Mouse (Mus musculus): ENCODE results near the gene Gm6034. TPM values are rescaled to one million over a fixed set of nuclear protein-coding genes. Genes with fewer than 3 reads are reported as not detected.
A peak's percentile ranks its signal among the peaks of the same experiment; 100 is the strongest.
"Not testable (repeated sequence)": the region's sequence is repeated elsewhere in the genome, so short reads cannot be mapped to it uniquely, and the experiment has no call there.

The Gm6034 gene
- total RNA-seq, 2 experiments from 2014 or later: not detected

- peak; percentile 85 for ATAC-seq (replicated peaks; ENCODE audit: poor library complexity)
Measured at GRCm38 (mm10) chr17:36060829-36061228, 18.1 kb downstream of the Gm6034 start.

- not testable (repeated sequence) for ATAC-seq (replicated peaks; ENCODE audit: poor library complexity)
Measured at GRCm38 (mm10) chr17:36081901-36082300, 39.1 kb downstream of the Gm6034 start.

- not testable (repeated sequence) for ATAC-seq (replicated peaks; ENCODE audit: poor library complexity)
Measured at GRCm38 (mm10) chr17:36082519-36083232, 39.9 kb downstream of the Gm6034 start.

GRCm38 (mm10) chr17:36083266-36083869, 40.6 kb downstream of the Gm6034 start:
- peak; percentile 75 for ATAC-seq (replicated peaks; ENCODE audit: poor library complexity)

GRCm38 (mm10) chr17:36083870-36084451, 41.2 kb downstream of the Gm6034 start:
- ATAC-seq (replicated peaks; ENCODE audit: poor library complexity): 0 out of 2 replicates have a peak, but pooled peaks have one; percentile 20

- not testable (repeated sequence) for ATAC-seq (replicated peaks; ENCODE audit: poor library complexity)
Measured at GRCm38 (mm10) chr17:36085976-36086375, 43.2 kb downstream of the Gm6034 start.

- ATAC-seq (replicated peaks; ENCODE audit: poor library complexity): not testable (repeated sequence)
Measured at GRCm38 (mm10) chr17:36091933-36092332, 49.2 kb downstream of the Gm6034 start.

- ATAC-seq (replicated peaks; ENCODE audit: poor library complexity): not testable (repeated sequence)
Measured at GRCm38 (mm10) chr17:36092520-36092919, 49.8 kb downstream of the Gm6034 start.

GRCm38 (mm10) chr17:36093936-36094335, 51.2 kb downstream of the Gm6034 start:
- ATAC-seq (replicated peaks; ENCODE audit: poor library complexity): no peak

GRCm38 (mm10) chr17:36099603-36100002, 56.8 kb downstream of the Gm6034 start:
- ATAC-seq (replicated peaks; ENCODE audit: poor library complexity): not testable (repeated sequence)

GRCm38 (mm10) chr17:36102091-36102490, 59.3 kb downstream of the Gm6034 start:
- ATAC-seq (replicated peaks; ENCODE audit: poor library complexity): not testable (repeated sequence)

Other genes starting within 250 kb of the Gm6034 start
- gene Ier3, start 221.3 kb upstream of the Gm6034 start, total RNA-seq (2015): 28.1 and 41.7 TPM in 2 replicates
- gene Ier3, start 221.3 kb upstream of the Gm6034 start, total RNA-seq (2017): 24.6 and 33.1 TPM in 2 replicates
- gene Flot1, start 219.7 kb upstream of the Gm6034 start, total RNA-seq (2015): 52.9 and 58.3 TPM in 2 replicates
- gene Flot1, start 219.7 kb upstream of the Gm6034 start, total RNA-seq (2017): 65.1 and 74.4 TPM in 2 replicates
- gene Tubb5, start 204.7 kb upstream of the Gm6034 start, total RNA-seq (2015): 871 and 938 TPM in 2 replicates
- gene Tubb5, start 204.7 kb upstream of the Gm6034 start, total RNA-seq (2017): 947 and 991 TPM in 2 replicates
- 77.6 and 77.8 TPM in 2 replicates for gene Mdc1, start 201.4 kb upstream of the Gm6034 start, total RNA-seq (2015)
- gene Mdc1, start 201.4 kb upstream of the Gm6034 start, total RNA-seq (2017): 17.5 and 17.6 TPM in 2 replicates
- 47.4 and 64.5 TPM in 2 replicates for gene Nrm, start 181.6 kb upstream of the Gm6034 start, total RNA-seq (2015)
- gene Nrm, start 181.6 kb upstream of the Gm6034 start, total RNA-seq (2017): 43.1 and 50.1 TPM in 2 replicates
- gene Ppp1r18, start 177.4 kb upstream of the Gm6034 start, total RNA-seq (2015): 49.8 and 60.9 TPM in 2 replicates
- gene Ppp1r18, start 177.4 kb upstream of the Gm6034 start, total RNA-seq (2017): 17.4 and 20.5 TPM in 2 replicates
- gene Dhx16, start 163.1 kb upstream of the Gm6034 start, total RNA-seq (2015): 100 and 110 TPM in 2 replicates
- gene Dhx16, start 163.1 kb upstream of the Gm6034 start, total RNA-seq (2017): 78.2 and 82.0 TPM in 2 replicates
- 38.8 and 51.8 TPM in 2 replicates for gene 2310061I04Rik, start 145.5 kb upstream of the Gm6034 start, total RNA-seq (2015)
- gene 2310061I04Rik, start 145.5 kb upstream of the Gm6034 start, total RNA-seq (2017): 4.5 and 7.5 TPM in 2 replicates
- 6.0 and 8.8 TPM in 2 replicates for gene Atat1, start 132.9 kb upstream of the Gm6034 start, total RNA-seq (2015)
- 4.6 and 10.7 TPM in 2 replicates for gene Atat1, start 132.9 kb upstream of the Gm6034 start, total RNA-seq (2017)
- gene Mrps18b, start 126.6 kb upstream of the Gm6034 start, total RNA-seq (2015): 96.2 and 142 TPM in 2 replicates
- gene Mrps18b, start 126.6 kb upstream of the Gm6034 start, total RNA-seq (2017): 68.3 and 76.4 TPM in 2 replicates
- gene Ppp1r10, start 126.5 kb upstream of the Gm6034 start, total RNA-seq (2015): 75.7 and 80.1 TPM in 2 replicates
- 121 and 126 TPM in 2 replicates for gene Ppp1r10, start 126.5 kb upstream of the Gm6034 start, total RNA-seq (2017)
- gene Abcf1, start 73.2 kb upstream of the Gm6034 start, total RNA-seq (2015): 46.1 and 50.1 TPM in 2 replicates
- gene Abcf1, start 73.2 kb upstream of the Gm6034 start, total RNA-seq (2017): 150 and 251 TPM in 2 replicates
- 10.0 and 12.4 TPM in 2 replicates for gene Gnl1, start 63.1 kb upstream of the Gm6034 start, total RNA-seq (2015)
- gene Gnl1, start 63.1 kb upstream of the Gm6034 start, total RNA-seq (2017): 18.5 and 27.3 TPM in 2 replicates
- 18.5 and 20.3 TPM in 2 replicates for gene Prr3, start 62.7 kb upstream of the Gm6034 start, total RNA-seq (2015)
- 11.9 and 13.3 TPM in 2 replicates for gene Prr3, start 62.7 kb upstream of the Gm6034 start, total RNA-seq (2017)
- 2.5 and 2.7 TPM in 2 replicates for gene H2-T24, start 22.4 kb upstream of the Gm6034 start, total RNA-seq (2015)
- 12.6 and 13.0 TPM in 2 replicates for gene H2-T24, start 22.4 kb upstream of the Gm6034 start, total RNA-seq (2017)
- 57.1 and 77.2 TPM in 2 replicates for gene H2-T23, start 10.1 kb upstream of the Gm6034 start, total RNA-seq (2015)
- 65.6 and 67.5 TPM in 2 replicates for gene H2-T23, start 10.1 kb upstream of the Gm6034 start, total RNA-seq (2017)
- gene H2-T22, start 214 bp upstream of the Gm6034 start, total RNA-seq (2015): 31.2 and 31.9 TPM in 2 replicates
- 37.9 and 39.7 TPM in 2 replicates for gene H2-T22, start 214 bp upstream of the Gm6034 start, total RNA-seq (2017)
- gene Gm11127, start 15.4 kb downstream of the Gm6034 start, total RNA-seq (2015): not detected in 2 replicates
- not detected in 2 replicates for gene Gm11127, start 15.4 kb downstream of the Gm6034 start, total RNA-seq (2017)
- gene Gm19684, start 78.7 kb downstream of the Gm6034 start, total RNA-seq (2015): 0.35 and 0.71 TPM in 2 replicates
- gene Gm19684, start 78.7 kb downstream of the Gm6034 start, total RNA-seq (2017): not detected in 2 replicates
- not detected in 2 replicates for gene Gm7030, start 86.5 kb downstream of the Gm6034 start, total RNA-seq (2015)
- not detected in 2 replicates for gene Gm7030, start 86.5 kb downstream of the Gm6034 start, total RNA-seq (2017)
- not detected in 2 replicates for gene Gm8909, start 125.6 kb downstream of the Gm6034 start, total RNA-seq (2015)
- not detected in 2 replicates for gene Gm8909, start 125.6 kb downstream of the Gm6034 start, total RNA-seq (2017)
- not detected in 2 replicates for gene H2-T3, start 147.3 kb downstream of the Gm6034 start, total RNA-seq (2015)
- not detected in 2 replicates for gene H2-T3, start 147.3 kb downstream of the Gm6034 start, total RNA-seq (2017)
- gene Rpp21, start 215.1 kb downstream of the Gm6034 start, total RNA-seq (2015): 48.6 and 56.3 TPM in 2 replicates
- 25.9 and 50.6 TPM in 2 replicates for gene Rpp21, start 215.1 kb downstream of the Gm6034 start, total RNA-seq (2017)
- 13.2 and 14.1 TPM in 2 replicates for gene Trim39, start 229.3 kb downstream of the Gm6034 start, total RNA-seq (2015)
- gene Trim39, start 229.3 kb downstream of the Gm6034 start, total RNA-seq (2017): 15.3 and 16.3 TPM in 2 replicates
- gene H2-M10.2, start 243.5 kb downstream of the Gm6034 start, total RNA-seq (2015): not detected in 2 replicates
- gene H2-M10.2, start 243.5 kb downstream of the Gm6034 start, total RNA-seq (2017): not detected in 2 replicates